9 mouse cellular contexts compared by ENCODE assay signal in genomic region chr2:132006561-132007474, GRCm38 (mm10). TPM values are rescaled to one million over a fixed set of nuclear protein-coding genes. Genes with fewer than 3 reads are reported as not detected.
DNase-seq lines count a peak whose midpoint lies in the region; ATAC-seq and TF ChIP-seq lines count a peak whose summit lies in the region.
"Had no signal": no experiment of that assay in that cellular context is flagged by ENCODE, and none has a peak within 500 bp of the region (broad histone marks: within the 10 kb centered on the region; RNA-seq: fewer than 3 reads in every experiment).

No protein-coding gene starts in this region.

- TF ChIP-seq CTCF in heart, postnatal 0 days (IDR thresholded peaks at IDR 0.05; ENCODE audit: low read depth), result no peak
- TF ChIP-seq CTCF in liver, postnatal 0 days (IDR thresholded peaks at IDR 0.05; ENCODE audit: low read depth), result no peak
- no peak for TF ChIP-seq CTCF in spleen, adult 2 months (IDR thresholded peaks at IDR 0.05; ENCODE audit: extremely low read depth, insufficient read depth, insufficient read length, insufficient replicate concordance)

- no peak overlapping the region for H3K9ac ChIP-seq in midbrain, embryonic 16.5 days (ENCODE audit: low read depth, low read length)
- no peak overlapping the region for H3K9ac ChIP-seq in heart, postnatal 0 days (replicated peaks; ENCODE audit: low read depth, low read length)
- no peak overlapping the region for H3K9ac ChIP-seq in liver, postnatal 0 days (replicated peaks)
- H3K9ac ChIP-seq in forebrain, embryonic 11.5 days (ENCODE audit: low read length), result no peak overlapping the region
- H3K9ac ChIP-seq: midbrain, embryonic 12.5 days had no signal

- TF ChIP-seq POLR2A in spleen, adult 2 months (IDR thresholded peaks at IDR 0.05; ENCODE audit: low read depth, low read length), result no peak

- 0 out of 2 replicates have a peak, but pooled peaks have one; percentile 7 for TF ChIP-seq EP300 in heart, postnatal 0 days (IDR thresholded peaks at IDR 0.05; ENCODE audit: low read depth)
- TF ChIP-seq EP300 in liver, postnatal 0 days (IDR thresholded peaks at IDR 0.05; ENCODE audit: low read depth), result no peak

- no peak for DNase-seq in midbrain, embryonic 10.5 days (ENCODE audit: low spot score)
- peak; percentile 43 for DNase-seq in heart, postnatal 0 days (ENCODE audit: low spot score)
- peak; percentile 45 for DNase-seq in liver, postnatal 0 days
- peak in 1 of 2 experiments; percentile 70 for DNase-seq in spleen, adult 2 months (ENCODE audit: low read depth in 1 of 2, low spot score in 2 of 2)
- no peak for DNase-seq in forebrain, embryonic 11.5 days (ENCODE audit: low spot score)

- H3K4me1 ChIP-seq in midbrain, embryonic 10.5 days, result peaks cover 5% of the 10 kb centered on the region; the same call in 1 of the 2 replicates
- H3K4me1 ChIP-seq in midbrain, embryonic 16.5 days (ENCODE audit: control insufficient read depth, insufficient read depth, low read length), result no peaks in the 10 kb centered on the region
- H3K4me1 ChIP-seq in brown adipose tissue, adult 24 weeks (ENCODE audit: control insufficient read depth, insufficient read depth, insufficient read length, low read length), result peaks cover 6% of the 10 kb centered on the region; the same call in 1 of the 2 replicates
- H3K4me1 ChIP-seq in heart, postnatal 0 days (ENCODE audit: control insufficient read depth, insufficient read depth), result peaks cover 14% of the 10 kb centered on the region; the same call in 1 of the 2 replicates
- H3K4me1 ChIP-seq in liver, postnatal 0 days (ENCODE audit: insufficient read depth), result no peaks in the 10 kb centered on the region
- peaks cover 26% of the 10 kb centered on the region; the same call in 1 of the 2 replicates for H3K4me1 ChIP-seq in spleen, adult 2 months (ENCODE audit: control insufficient read depth, insufficient read depth, insufficient read length)
- no peaks in the 10 kb centered on the region for H3K4me1 ChIP-seq in forebrain, embryonic 11.5 days (replicated peaks; ENCODE audit: control insufficient read depth, insufficient read depth, low read length)
- H3K4me1 ChIP-seq: midbrain, embryonic 12.5 days had no signal

- H3K9me3 ChIP-seq in midbrain, embryonic 10.5 days (replicated peaks), result no peaks in the 10 kb centered on the region
- no peaks in the 10 kb centered on the region for H3K9me3 ChIP-seq in midbrain, embryonic 16.5 days (replicated peaks; ENCODE audit: control insufficient read depth, low read length, poor library complexity, severe bottlenecking)
- no peaks in the 10 kb centered on the region for H3K9me3 ChIP-seq in heart, postnatal 0 days (replicated peaks; ENCODE audit: control insufficient read depth, low read length)
- H3K9me3 ChIP-seq in liver, postnatal 0 days (ENCODE audit: low read length), result no peaks in the 10 kb centered on the region
- H3K9me3 ChIP-seq in forebrain, embryonic 11.5 days (ENCODE audit: control insufficient read depth, low read length), result no peaks in the 10 kb centered on the region
- H3K9me3 ChIP-seq: midbrain, embryonic 12.5 days had no signal

- WGBS in midbrain, embryonic 10.5 days, result 87% methylated on average over 18 of the region's 18 CpGs
- WGBS in midbrain, embryonic 16.5 days, result 88% methylated on average over 18 of the region's 18 CpGs
- WGBS in heart, postnatal 0 days, result 63% methylated on average over 18 of the region's 18 CpGs
- WGBS in liver, postnatal 0 days (ENCODE audit: insufficient replicate concordance), result 65% methylated on average over 18 of the region's 18 CpGs
- WGBS in spleen, adult 2 months, result 62% methylated on average over 18 of the region's 18 CpGs
- WGBS in forebrain, embryonic 11.5 days, result 87% methylated on average over 18 of the region's 18 CpGs

- no peaks in the 10 kb centered on the region for H3K27me3 ChIP-seq in midbrain, embryonic 10.5 days (ENCODE audit: low read depth, poor library complexity, severe bottlenecking)
- H3K27me3 ChIP-seq in midbrain, embryonic 16.5 days (ENCODE audit: control insufficient read depth, insufficient read depth, low read depth, low read length), result no peaks in the 10 kb centered on the region
- H3K27me3 ChIP-seq in heart, postnatal 0 days (ENCODE audit: control insufficient read depth, insufficient read depth, low read length), result no peaks in the 10 kb centered on the region
- H3K27me3 ChIP-seq in liver, postnatal 0 days (ENCODE audit: insufficient read depth, low read length), result no peaks in the 10 kb centered on the region
- no peaks in the 10 kb centered on the region for H3K27me3 ChIP-seq in spleen, adult 2 months (ENCODE audit: control insufficient read depth, insufficient read depth, low read length)
- no peaks in the 10 kb centered on the region for H3K27me3 ChIP-seq in forebrain, embryonic 11.5 days (ENCODE audit: control insufficient read depth, insufficient read depth, low read length)
- H3K27me3 ChIP-seq: midbrain, embryonic 12.5 days had no signal

- 0 out of 2 replicates have a peak overlapping the region, but pooled peaks have one; percentile 34 for H3K27ac ChIP-seq in midbrain, embryonic 10.5 days (replicated peaks)
- H3K27ac ChIP-seq in midbrain, embryonic 16.5 days (ENCODE audit: low read length), result no peak overlapping the region
- H3K27ac ChIP-seq in brown adipose tissue, adult 24 weeks (replicated peaks; ENCODE audit: low read depth, low read length), result peak overlapping the region; percentile 68
- H3K27ac ChIP-seq in heart, postnatal 0 days (ENCODE audit: low read depth), result peak overlapping the region; percentile 41
- 0 out of 2 replicates have a peak overlapping the region, but pooled peaks have one; percentile 48 for H3K27ac ChIP-seq in liver, postnatal 0 days (ENCODE audit: low read depth)
- peak overlapping the region; percentile 66 for H3K27ac ChIP-seq in spleen, adult 2 months (ENCODE audit: insufficient read depth, low read length)
- no peak overlapping the region for H3K27ac ChIP-seq in forebrain, embryonic 11.5 days (ENCODE audit: low read depth, low read length)
- H3K27ac ChIP-seq: midbrain, embryonic 12.5 days had no signal

- H3K4me3 ChIP-seq in midbrain, embryonic 10.5 days, result no peak overlapping the region
- no peak overlapping the region for H3K4me3 ChIP-seq in midbrain, embryonic 16.5 days (ENCODE audit: low read depth, low read length)
- H3K4me3 ChIP-seq in brown adipose tissue, adult 24 weeks (ENCODE audit: insufficient read depth, low read depth, low read length), result peak overlapping the region; percentile 12; the same call in 1 of the 2 replicates
- no peak overlapping the region for H3K4me3 ChIP-seq in heart, postnatal 0 days (ENCODE audit: low read depth, low read length)
- H3K4me3 ChIP-seq in liver, postnatal 0 days (ENCODE audit: low read depth, low read length), result no peak overlapping the region
- no peak overlapping the region for H3K4me3 ChIP-seq in spleen, adult 2 months (ENCODE audit: extremely low read depth, insufficient read depth, insufficient read length)
- H3K4me3 ChIP-seq in forebrain, embryonic 11.5 days (ENCODE audit: low read depth, low read length), result no peak overlapping the region
- H3K4me3 ChIP-seq: midbrain, embryonic 12.5 days had no signal

- no peak overlapping the region for H3K4me2 ChIP-seq in midbrain, embryonic 16.5 days (ENCODE audit: low read length)
- no peak overlapping the region for H3K4me2 ChIP-seq in heart, postnatal 0 days (ENCODE audit: low read depth, low read length)
- H3K4me2 ChIP-seq in liver, postnatal 0 days (ENCODE audit: low read depth, low read length), result no peak overlapping the region
- H3K4me2 ChIP-seq in forebrain, embryonic 11.5 days (ENCODE audit: low read depth, low read length, severe bottlenecking), result no peak overlapping the region
- H3K4me2 ChIP-seq: midbrain, embryonic 12.5 days had no signal

- H3K36me3 ChIP-seq in midbrain, embryonic 10.5 days, result peaks cover 98% of the 10 kb centered on the region
- H3K36me3 ChIP-seq in midbrain, embryonic 16.5 days (ENCODE audit: control insufficient read depth, insufficient read depth, low read length), result peaks cover 5% of the 10 kb centered on the region
- H3K36me3 ChIP-seq in heart, postnatal 0 days (replicated peaks; ENCODE audit: control insufficient read depth, insufficient read depth, low read length), result peaks cover 24% of the 10 kb centered on the region
- peaks cover 12% of the 10 kb centered on the region for H3K36me3 ChIP-seq in liver, postnatal 0 days (replicated peaks; ENCODE audit: insufficient read depth, low read length)
- H3K36me3 ChIP-seq in spleen, adult 2 months (ENCODE audit: control insufficient read depth, insufficient read depth, low read length), result peaks cover 59% of the 10 kb centered on the region
- H3K36me3 ChIP-seq in forebrain, embryonic 11.5 days (ENCODE audit: control insufficient read depth, insufficient read depth, low read length), result no peaks in the 10 kb centered on the region; the same call in 1 of the 2 replicates

- no peak for ATAC-seq in midbrain, embryonic 16.5 days
- peak; percentile 63 for ATAC-seq in heart, postnatal 0 days (ENCODE audit: insufficient read depth, low read depth)
- ATAC-seq in liver, postnatal 0 days, result peak; percentile 67
- no peak for ATAC-seq in forebrain, embryonic 11.5 days (replicated peaks; ENCODE audit: low FRiP score)
- ATAC-seq in inflammation-experienced regulatory T-cells, adult 6 months, result no peak

RNA-seq across cellular contexts. Expression of gene Rassf2, which starts 23.2 kb away (rescaled TPM):
- 28.6 and 34.2 TPM in 2 replicates for polyA plus RNA-seq in midbrain, embryonic 10.5 days (2016; fragmentation: Nextera tagmentation; extraction: Ambion mirVana)
- polyA plus RNA-seq in midbrain, embryonic 16.5 days (2015; fragmentation: Nextera tagmentation; extraction: Ambion mirVana), result 24.2 and 28.9 TPM in 2 replicates
- polyA plus RNA-seq in brown adipose tissue, adult 24 weeks (2012; ENCODE audit: insufficient read depth, insufficient read length, missing spikeins), result 7.8 and 18.5 TPM in 2 replicates
- 3.7 and 5.2 TPM in 2 replicates for total RNA-seq in heart, postnatal 0 days (2014; rRNA removed; ENCODE audit: low replicate concordance)
- 2.6 and 2.7 TPM in 2 replicates for polyA plus RNA-seq in heart, postnatal 0 days (2015; fragmentation: Nextera tagmentation; extraction: Ambion mirVana)
- polyA plus RNA-seq in liver, postnatal 0 days (2015; fragmentation: Nextera tagmentation; extraction: Ambion mirVana), result 1.9 and 3.0 TPM in 2 replicates
- 70.2 and 85.9 TPM in 2 replicates for polyA plus RNA-seq in spleen, adult 2 months (2012; rRNA removed)
- polyA plus RNA-seq in forebrain, embryonic 11.5 days (2014; fragmentation: Nextera tagmentation; extraction: Ambion mirVana), result 35.3 and 36.3 TPM in 2 replicates
- 10 to 100 TPM; 78.8 to 88.1 (median 87.3) TPM for polyA plus RNA-seq in inflammation-experienced regulatory T-cells, adult 6 months (2017; shearing (Covaris generic))

RNA-seq across cellular contexts. Expression of gene Prnd, which starts 56.2 kb away (rescaled TPM):
- polyA plus RNA-seq in midbrain, embryonic 10.5 days (2016; fragmentation: Nextera tagmentation; extraction: Ambion mirVana), result 3.6 and 5.1 TPM in 2 replicates
- 8.0 and 10.7 TPM in 2 replicates for polyA plus RNA-seq in midbrain, embryonic 16.5 days (2015; fragmentation: Nextera tagmentation; extraction: Ambion mirVana)
- 0.58 and 0.71 TPM in 2 replicates for polyA plus RNA-seq in brown adipose tissue, adult 24 weeks (2012; ENCODE audit: insufficient read depth, insufficient read length, missing spikeins)
- 8.1 and 9.5 TPM in 2 replicates for total RNA-seq in heart, postnatal 0 days (2014; rRNA removed; ENCODE audit: low replicate concordance)
- polyA plus RNA-seq in heart, postnatal 0 days (2015; fragmentation: Nextera tagmentation; extraction: Ambion mirVana), result 16.6 and 18.6 TPM in 2 replicates
- 0.40 and 0.47 TPM in 2 replicates for polyA plus RNA-seq in liver, postnatal 0 days (2015; fragmentation: Nextera tagmentation; extraction: Ambion mirVana)
- 1.2 and 1.4 TPM in 2 replicates for polyA plus RNA-seq in spleen, adult 2 months (2012; rRNA removed)
- polyA plus RNA-seq in forebrain, embryonic 11.5 days (2014; fragmentation: Nextera tagmentation; extraction: Ambion mirVana), result 4.5 and 5.0 TPM in 2 replicates
- polyA plus RNA-seq in inflammation-experienced regulatory T-cells, adult 6 months (2017; shearing (Covaris generic)), result under 1 TPM in 1 of 3 experiments, not detected in 2; 0.30 TPM

Comparison
In these comparisons a context has a peak if more than half of its experiments do, and no peak if none do; other contexts are left out.
1. H3K27ac ChIP-seq: peak in midbrain, embryonic 10.5 days (single experiment), brown adipose tissue, adult 24 weeks (single experiment), heart, postnatal 0 days (single experiment), liver, postnatal 0 days (single experiment) and spleen, adult 2 months (single experiment); none in midbrain, embryonic 16.5 days (single experiment) and forebrain, embryonic 11.5 days (single experiment).
2. DNase-seq: peak in heart, postnatal 0 days (single experiment) and liver, postnatal 0 days (single experiment); none in midbrain, embryonic 10.5 days (single experiment) and forebrain, embryonic 11.5 days (single experiment).
3. ATAC-seq: peak in heart, postnatal 0 days (single experiment) and liver, postnatal 0 days (single experiment); none in midbrain, embryonic 16.5 days (single experiment), forebrain, embryonic 11.5 days (single experiment) and inflammation-experienced regulatory T-cells, adult 6 months (single experiment).